Mouse (Mus musculus): ENCODE results near the gene 2010109A12Rik. TPM values are rescaled to one million over a fixed set of nuclear protein-coding genes. Genes with fewer than 3 reads are reported as not detected.

Gene 2010109A12Rik
- polyA plus RNA-seq, 1 experiment = 0.84 TPM

GRCm38 (mm10) chr5:93178616-93179015, 27.7 kb upstream of the 2010109A12Rik start:
- H3K27me3 ChIP-seq (ENCODE audit: control insufficient read depth, insufficient read depth, low read length) = no peaks in the 10 kb centered on the region
- no peak for DNase-seq
- H3K27ac ChIP-seq (ENCODE audit: insufficient read depth, low read length) = no peak overlapping the region
- no peak for TF ChIP-seq POLR2A (IDR thresholded peaks at IDR 0.05; ENCODE audit: borderline replicate concordance, insufficient read depth, low read length)
- TF ChIP-seq CTCF (IDR thresholded peaks at IDR 0.05; ENCODE audit: borderline replicate concordance, insufficient read depth, low read depth, low read length) = no peak
- 82% methylated on average over 6 of the region's 6 CpGs for WGBS
- H3K4me3 ChIP-seq (replicated peaks; ENCODE audit: insufficient read depth, low read depth, low read length) = no peak overlapping the region
- H3K4me1 ChIP-seq (ENCODE audit: control insufficient read depth, insufficient read depth, low read length) = no peaks in the 10 kb centered on the region

GRCm38 (mm10) chr5:93180252-93180651, 26.1 kb upstream of the 2010109A12Rik start:
- Histone ChIP-seq H3K27me3 (ENCODE audit: control insufficient read depth, insufficient read depth, low read length) (no peaks in the 10 kb centered on the region), H3K4me3 (replicated peaks; ENCODE audit: insufficient read depth, low read depth, low read length) (no peak overlapping the region), H3K4me1 (ENCODE audit: control insufficient read depth, insufficient read depth, low read length) (no peaks in the 10 kb centered on the region), H3K27ac (ENCODE audit: insufficient read depth, low read length) (no peak overlapping the region)
- peak in 1 of 2 experiments; percentile 24 for DNase-seq
- TF ChIP-seq CTCF (IDR thresholded peaks at IDR 0.05; ENCODE audit: borderline replicate concordance, insufficient read depth, low read depth, low read length) = 0 out of 2 replicates have a peak, but pooled peaks have one; percentile 4
- TF ChIP-seq POLR2A (IDR thresholded peaks at IDR 0.05; ENCODE audit: borderline replicate concordance, insufficient read depth, low read length) = no peak
- 31% methylated on average over 2 of the region's 2 CpGs for WGBS

GRCm38 (mm10) chr5:93183311-93183710, 23.0 kb upstream of the 2010109A12Rik start:
- Histone ChIP-seq H3K4me1 (ENCODE audit: control insufficient read depth, insufficient read depth, low read length) (no peaks in the 10 kb centered on the region), H3K27ac (ENCODE audit: insufficient read depth, low read length) (no peak overlapping the region), H3K4me3 (replicated peaks; ENCODE audit: insufficient read depth, low read depth, low read length) (no peak overlapping the region), H3K27me3 (ENCODE audit: control insufficient read depth, insufficient read depth, low read length) (no peaks in the 10 kb centered on the region)
- DNase-seq = no peak
- WGBS = 81% methylated on average over 6 of the region's 6 CpGs
- no peak for TF ChIP-seq POLR2A (IDR thresholded peaks at IDR 0.05; ENCODE audit: borderline replicate concordance, insufficient read depth, low read length)
- TF ChIP-seq CTCF (IDR thresholded peaks at IDR 0.05; ENCODE audit: borderline replicate concordance, insufficient read depth, low read depth, low read length) = no peak

- TF ChIP-seq POLR2A (IDR thresholded peaks at IDR 0.05; ENCODE audit: borderline replicate concordance, insufficient read depth, low read length) (no peak), CTCF (IDR thresholded peaks at IDR 0.05; ENCODE audit: borderline replicate concordance, insufficient read depth, low read depth, low read length) (no peak)
- Histone ChIP-seq H3K4me1 (ENCODE audit: control insufficient read depth, insufficient read depth, low read length) (no peaks in the 10 kb centered on the region), H3K27me3 (ENCODE audit: control insufficient read depth, insufficient read depth, low read length) (no peaks in the 10 kb centered on the region), H3K27ac (ENCODE audit: insufficient read depth, low read length) (no peak overlapping the region), H3K4me3 (replicated peaks; ENCODE audit: insufficient read depth, low read depth, low read length) (no peak overlapping the region)
- DNase-seq = no peak
- 57% methylated on average over 6 of the region's 6 CpGs for WGBS
Observed at GRCm38 (mm10) chr5:93184548-93184947, 21.8 kb upstream of the 2010109A12Rik start.

GRCm38 (mm10) chr5:93189607-93190006, 16.7 kb upstream of the 2010109A12Rik start:
- Histone ChIP-seq H3K27me3 (ENCODE audit: control insufficient read depth, insufficient read depth, low read length) (no peaks in the 10 kb centered on the region), H3K4me3 (replicated peaks; ENCODE audit: insufficient read depth, low read depth, low read length) (no peak overlapping the region), H3K4me1 (ENCODE audit: control insufficient read depth, insufficient read depth, low read length) (no peaks in the 10 kb centered on the region), H3K27ac (ENCODE audit: insufficient read depth, low read length) (no peak overlapping the region)
- WGBS = 19% methylated on average over 3 of the region's 3 CpGs
- no peak for TF ChIP-seq CTCF (IDR thresholded peaks at IDR 0.05; ENCODE audit: borderline replicate concordance, insufficient read depth, low read depth, low read length)
- TF ChIP-seq POLR2A (IDR thresholded peaks at IDR 0.05; ENCODE audit: borderline replicate concordance, insufficient read depth, low read length) = no peak
- peak in 1 of 2 experiments; percentile 31 for DNase-seq

GRCm38 (mm10) chr5:93190428-93190827, 15.9 kb upstream of the 2010109A12Rik start:
- H3K27me3 ChIP-seq (ENCODE audit: control insufficient read depth, insufficient read depth, low read length) = no peaks in the 10 kb centered on the region
- no peak for TF ChIP-seq POLR2A (IDR thresholded peaks at IDR 0.05; ENCODE audit: borderline replicate concordance, insufficient read depth, low read length)
- no peak for TF ChIP-seq CTCF (IDR thresholded peaks at IDR 0.05; ENCODE audit: borderline replicate concordance, insufficient read depth, low read depth, low read length)

GRCm38 (mm10) chr5:93198232-93198631, 8.1 kb upstream of the 2010109A12Rik start:
- Histone ChIP-seq H3K4me3 (replicated peaks; ENCODE audit: insufficient read depth, low read depth, low read length) (no peak overlapping the region), H3K27me3 (ENCODE audit: control insufficient read depth, insufficient read depth, low read length) (no peaks in the 10 kb centered on the region), H3K27ac (ENCODE audit: insufficient read depth, low read length) (no peak overlapping the region), H3K4me1 (ENCODE audit: control insufficient read depth, insufficient read depth, low read length) (no peaks in the 10 kb centered on the region; the same call in 1 of the 2 replicates)
- 78% methylated on average over 3 of the region's 3 CpGs for WGBS
- no peak for TF ChIP-seq CTCF (IDR thresholded peaks at IDR 0.05; ENCODE audit: borderline replicate concordance, insufficient read depth, low read depth, low read length)
- TF ChIP-seq POLR2A (IDR thresholded peaks at IDR 0.05; ENCODE audit: borderline replicate concordance, insufficient read depth, low read length) = no peak
- DNase-seq = no peak

More at GRCm38 (mm10) chr5:93190428-93190827, 15.9 kb upstream of the 2010109A12Rik start:
- DNase-seq = no peak
- H3K4me3 ChIP-seq (replicated peaks; ENCODE audit: insufficient read depth, low read depth, low read length) = no peak overlapping the region
- no peaks in the 10 kb centered on the region for H3K4me1 ChIP-seq (ENCODE audit: control insufficient read depth, insufficient read depth, low read length)
- 91% methylated on average over 5 of the region's 5 CpGs for WGBS
- no peak overlapping the region for H3K27ac ChIP-seq (ENCODE audit: insufficient read depth, low read length)

GRCm38 (mm10) chr5:93201181-93201580, 5.1 kb upstream of the 2010109A12Rik start:
- no peak overlapping the region for H3K4me3 ChIP-seq (replicated peaks; ENCODE audit: insufficient read depth, low read depth, low read length)
- no peaks in the 10 kb centered on the region for H3K27me3 ChIP-seq (ENCODE audit: control insufficient read depth, insufficient read depth, low read length)
- no peaks in the 10 kb centered on the region; the same call in 1 of the 2 replicates for H3K4me1 ChIP-seq (ENCODE audit: control insufficient read depth, insufficient read depth, low read length)
- DNase-seq = no peak
- WGBS = 96% methylated on average over 1 of the region's 1 CpGs
- no peak overlapping the region for H3K27ac ChIP-seq (ENCODE audit: insufficient read depth, low read length)
- TF ChIP-seq CTCF (IDR thresholded peaks at IDR 0.05; ENCODE audit: borderline replicate concordance, insufficient read depth, low read depth, low read length) (no peak), POLR2A (IDR thresholded peaks at IDR 0.05; ENCODE audit: borderline replicate concordance, insufficient read depth, low read length) (no peak)
